Mouse (Mus musculus) kidney, adult 2 months (tissue): Measurements from ENCODE around the gene Ier2.
"Not testable (repeated sequence)": the region's sequence is repeated elsewhere in the genome, so short reads cannot be mapped to it uniquely, and the experiment has no call there.

ENCODE experiments used
- CTCF ChIP-seq: fragments of 200-500 bp; conservative IDR thresholded peaks from 2 replicates; pipeline ENCODE4 v1.5.1; 2011; ENCODE audit warnings: low read depth, mild to moderate bottlenecking, control low read depth, low read length, moderate library complexity, mixed read lengths; ENCODE audit not compliant: insufficient read depth, insufficient read length
- POLR2A ChIP-seq: fragments of 200-500 bp; IDR thresholded peaks from one replicate; pipeline ENCODE4 v1.6.1; 2011; ENCODE audit warnings: low read depth, low read length, control low read depth

GRCm38 (mm10) chr8:84670295-84671006, 7.8 kb upstream of the Ier2 start:
- not testable (repeated sequence) for TF ChIP-seq CTCF, POLR2A
